Mouse (Mus musculus) lung, postnatal 0 days (tissue): ENCODE data around the gene Upk1b. TPM values are rescaled to one million over a fixed set of nuclear protein-coding genes. Genes with fewer than 3 reads are reported as not detected.
"Not testable (repeated sequence)": the region's sequence is repeated elsewhere in the genome, so short reads cannot be mapped to it uniquely, and the experiment has no call there.

Source experiments
- ATAC-seq: fragments of 200-750 bp; cut with Nextera tagmentation; 2 replicates; pipeline ENCODE4 v1.8.0; 2017; ENCODE audit warnings: moderate library complexity
- DNase-seq: peaks from one replicate; pipeline ENCODE4 v3.0.0-alpha.2; 2016; ENCODE audit warnings: low spot score
- H3K27ac ChIP-seq: fragments of 300-500 bp; sonication (generic); 2 replicates; pipeline ENCODE4 v1.5.1; 2014; ENCODE audit warnings: antibody characterized with exemption, mild to moderate bottlenecking, low read length, mixed read lengths
- H3K27me3 ChIP-seq: fragments of 300-500 bp; sonication (generic); replicated peaks from 2 replicates; pipeline ENCODE4 v1.6.1; 2014; ENCODE audit warnings: low read length, mixed read lengths; ENCODE audit not compliant: insufficient read depth
- H3K36me3 ChIP-seq: fragments of 300-500 bp; sonication (generic); 2 replicates; pipeline ENCODE4 v1.6.1; 2014; ENCODE audit warnings: low read length, mixed read lengths; ENCODE audit not compliant: insufficient read depth
- H3K4me1 ChIP-seq: fragments of 300-500 bp; sonication (generic); 2 replicates; pipeline ENCODE4 v1.6.1; 2014; ENCODE audit warnings: antibody characterized with exemption, low read depth, low read length, mixed read lengths; ENCODE audit not compliant: insufficient read depth
- H3K4me2 ChIP-seq: fragments of 300-500 bp; sonication (generic); replicated peaks from 2 replicates; pipeline ENCODE4 v1.6.1; 2014; ENCODE audit warnings: low read depth, mild to moderate bottlenecking, low read length, moderate library complexity, mixed read lengths
- H3K4me3 ChIP-seq: fragments of 300-500 bp; sonication (generic); 2 replicates; pipeline ENCODE4 v1.5.1; 2014; ENCODE audit warnings: low read depth, low read length
- H3K9ac ChIP-seq: fragments of 300-500 bp; sonication (generic); replicated peaks from 2 replicates; pipeline ENCODE4 v1.6.1; 2014; ENCODE audit warnings: low read depth, mild to moderate bottlenecking
- H3K9me3 ChIP-seq: fragments of 300-500 bp; sonication (generic); 2 replicates; pipeline ENCODE4 v1.6.1; 2016; ENCODE audit warnings: low read length, mixed read lengths
- CTCF ChIP-seq: IDR thresholded peaks from 2 replicates; pipeline ENCODE4 v1.5.1; 2016; ENCODE audit warnings: antibody characterized with exemption, mild to moderate bottlenecking
- EP300 ChIP-seq: IDR thresholded peaks from 2 replicates; pipeline ENCODE4 v1.6.1; 2016; ENCODE audit warnings: antibody characterized with exemption, mild to moderate bottlenecking, control low read depth
- WGBS: fragments of 180-500 bp; shearing (Covaris S2); extraction: QIAGEN DNeasy Blood & Tissue Kit; methylation state at CpG from one replicate; pipeline ENCODE4 v1.1.7; 2014; 5-methylcytosine and 5-hydroxymethylcytosine counted together
- polyA plus RNA-seq: library from polyadenylated mRNA; unstranded; fragments of >200 nt; fragmentation: Nextera tagmentation; extraction: Ambion mirVana; gene quantifications from 2 replicates; pipeline ENCODE4 v1.2.1, GENCODE M21; 2015

The Upk1b gene
- polyA plus RNA-seq, result 61.3 and 71.6 TPM in 2 replicates

GRCm38 (mm10) chr16:38800091-38800490 lies at the start of gene Upk1b:
TSS of gene Upk1b (minus strand) at chr16:38800328.
- ATAC-seq (peak; percentile 59), DNase-seq (peak; percentile 55)
- H3K27ac ChIP-seq, result 0 out of 2 replicates have a peak within 1 kb of the TSS, but pooled peaks have one; percentile 5
- H3K27me3 ChIP-seq, result no peaks in the 10 kb centered on the region
- H3K4me3 ChIP-seq, result peak within 1 kb of the TSS; percentile 15; the same call in 1 of the 2 replicates
- TF ChIP-seq EP300, result no peak
- TF ChIP-seq CTCF, result no peak
- no peaks in the 10 kb centered on the region for H3K4me1 ChIP-seq
- WGBS, result 21% methylated on average over 10 of the region's 10 CpGs
- peak within 1 kb of the TSS; percentile 32 for H3K4me2 ChIP-seq
- H3K9ac ChIP-seq, result no peak within 1 kb of the TSS; the same call in 1 of the 2 replicates
- no peaks in the 10 kb centered on the region for H3K9me3 ChIP-seq
- no peaks in the 10 kb centered on the region for H3K36me3 ChIP-seq

- Histone ChIP-seq H3K4me2 (no peak within 1 kb of the TSS), H3K9ac (no peak within 1 kb of the TSS), H3K4me1 (no peaks in the 10 kb centered on the region), H3K27me3 (no peaks in the 10 kb centered on the region), H3K9me3 (no peaks in the 10 kb centered on the region), H3K4me3 (no peak within 1 kb of the TSS), H3K27ac (no peak within 1 kb of the TSS), H3K36me3 (no peaks in the 10 kb centered on the region)
- DNase-seq, result no peak
- WGBS, result 84% methylated on average over 3 of the region's 3 CpGs
- ATAC-seq, result no peak
- no peak for TF ChIP-seq CTCF
- TF ChIP-seq EP300, result no peak
Observed at GRCm38 (mm10) chr16:38828649-38829048, 28.5 kb upstream of the Upk1b start, which contains the start of gene 4930435E12Rik. TSS of gene 4930435E12Rik (minus strand) at chr16:38828749.

GRCm38 (mm10) chr16:38812521-38812920 lies 12.4 kb upstream of the Upk1b start:
- WGBS, result 18% methylated on average over 8 of the region's 8 CpGs
- H3K27ac ChIP-seq, result no peak overlapping the region
- no peak overlapping the region for H3K4me2 ChIP-seq
- no peak overlapping the region for H3K9ac ChIP-seq
- ATAC-seq (peak; percentile 63), DNase-seq (peak; percentile 92)
- H3K36me3 ChIP-seq, result no peaks in the 10 kb centered on the region
- no peaks in the 10 kb centered on the region for H3K4me1 ChIP-seq
- TF ChIP-seq CTCF, result peak; percentile 92
- TF ChIP-seq EP300, result no peak
- H3K4me3 ChIP-seq, result no peak overlapping the region
- H3K9me3 ChIP-seq, result no peaks in the 10 kb centered on the region
- H3K27me3 ChIP-seq, result no peaks in the 10 kb centered on the region

DNA sequence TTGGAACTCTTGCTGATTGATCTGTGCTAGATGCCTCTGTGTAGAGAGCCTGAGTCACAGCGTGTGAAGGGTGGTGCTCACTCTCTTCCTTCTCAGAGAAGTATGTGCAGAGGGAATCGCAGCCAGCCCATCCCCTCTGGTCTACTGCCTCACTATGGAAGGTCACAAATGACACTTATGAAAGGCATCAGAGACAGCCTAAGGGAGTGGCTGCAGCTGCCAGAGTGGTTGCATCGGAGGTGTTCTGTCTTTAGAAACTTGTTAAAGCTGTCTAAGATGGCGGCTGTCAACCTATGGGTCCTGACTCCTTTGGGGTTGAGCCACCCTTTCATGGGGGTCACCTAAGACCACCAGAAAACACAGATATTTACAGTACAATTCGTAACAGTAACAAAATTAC lies 10.1 kb upstream of the Upk1b start:
- 61% methylated on average over 5 of the region's 5 CpGs for WGBS
- Histone ChIP-seq H3K27me3 (no peaks in the 10 kb centered on the region), H3K36me3 (no peaks in the 10 kb centered on the region), H3K9me3 (no peaks in the 10 kb centered on the region), H3K4me1 (no peaks in the 10 kb centered on the region), H3K4me2 (no peak overlapping the region), H3K4me3 (no peak overlapping the region), H3K27ac (no peak overlapping the region), H3K9ac (no peak overlapping the region)
- no peak for TF ChIP-seq EP300
- TF ChIP-seq CTCF, result no peak
- no peak for DNase-seq
- ATAC-seq, result peak; percentile 37; the same call in 1 of the 2 replicates

- not testable (repeated sequence) for H3K27me3 ChIP-seq, H3K36me3 ChIP-seq, H3K4me3 ChIP-seq, H3K9me3 ChIP-seq, H3K27ac ChIP-seq, H3K4me2 ChIP-seq, ATAC-seq, H3K4me1 ChIP-seq, DNase-seq, H3K9ac ChIP-seq
- WGBS, result 87% methylated on average over 5 of the region's 5 CpGs
Observed at GRCm38 (mm10) chr16:38807796-38808195, 7.7 kb upstream of the Upk1b start.

DNA sequence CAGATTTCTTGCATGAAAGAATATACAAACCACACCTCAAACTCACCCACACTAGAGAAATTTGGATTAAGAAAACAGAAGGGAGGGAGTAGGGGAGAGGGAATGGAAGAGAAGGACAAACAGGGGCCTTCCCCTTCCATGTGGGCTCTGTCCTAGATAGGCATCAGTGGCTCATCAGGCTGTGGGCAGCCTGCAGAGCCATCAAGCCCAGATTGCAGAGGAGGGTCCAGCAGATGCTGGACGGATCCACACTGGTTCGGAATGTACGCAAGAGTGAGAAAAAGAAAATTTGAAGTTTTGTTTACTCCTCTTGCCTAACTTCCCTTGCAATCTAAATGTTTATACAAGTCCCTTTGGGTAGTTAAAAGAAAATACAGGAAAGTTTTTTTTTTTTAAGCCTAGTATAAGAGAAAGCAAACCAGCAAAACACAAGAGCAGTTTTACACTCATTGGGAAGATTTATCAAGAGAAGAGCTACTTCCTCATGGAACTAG lies 1.1 kb downstream of the Upk1b start:
- no peaks in the 10 kb centered on the region for H3K9me3 ChIP-seq
- no peak overlapping the region for H3K27ac ChIP-seq
- no peak overlapping the region for H3K4me3 ChIP-seq
- peak; percentile 59 for DNase-seq
- H3K36me3 ChIP-seq, result no peaks in the 10 kb centered on the region
- no peaks in the 10 kb centered on the region for H3K4me1 ChIP-seq
- no peak overlapping the region for H3K9ac ChIP-seq
- peak; percentile 44 for ATAC-seq
- H3K4me2 ChIP-seq, result no peak overlapping the region
- 39% methylated on average over 3 of the region's 3 CpGs for WGBS
- H3K27me3 ChIP-seq, result no peaks in the 10 kb centered on the region
- TF ChIP-seq EP300 (no peak), CTCF (no peak)
